Mouse (Mus musculus) hindlimb bud, embryonic 11.5 days (tissue): Measurements from ENCODE around the gene Nlgn1.

Source experiments
- DNase-seq: peaks from one replicate; pipeline ENCODE4 v3.0.0-alpha.2; 2012; ENCODE audit warnings: low read depth, low spot score; ENCODE audit errors: extremely low spot score

The Nlgn1 gene

DNA sequence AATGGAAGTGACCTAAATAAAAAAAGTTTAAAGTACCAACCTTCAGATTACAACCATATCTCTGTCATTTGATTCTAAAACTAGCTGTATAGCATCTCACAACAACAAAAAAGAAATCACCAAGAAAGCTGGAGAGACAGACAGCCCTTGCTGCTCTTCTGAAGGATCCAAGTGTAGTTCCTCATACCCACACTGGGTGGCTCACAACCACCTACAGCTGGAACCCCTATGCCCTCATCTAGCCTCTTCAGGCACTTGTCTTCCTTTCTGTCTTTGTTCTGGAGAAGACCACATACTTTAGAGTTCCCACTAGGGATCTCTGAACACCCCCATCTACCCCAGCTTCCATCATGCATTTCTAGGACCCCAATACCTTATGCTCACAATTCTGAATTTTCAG, 236.7 kb downstream of the Nlgn1 start:
- DNase-seq = no peak

DNA sequence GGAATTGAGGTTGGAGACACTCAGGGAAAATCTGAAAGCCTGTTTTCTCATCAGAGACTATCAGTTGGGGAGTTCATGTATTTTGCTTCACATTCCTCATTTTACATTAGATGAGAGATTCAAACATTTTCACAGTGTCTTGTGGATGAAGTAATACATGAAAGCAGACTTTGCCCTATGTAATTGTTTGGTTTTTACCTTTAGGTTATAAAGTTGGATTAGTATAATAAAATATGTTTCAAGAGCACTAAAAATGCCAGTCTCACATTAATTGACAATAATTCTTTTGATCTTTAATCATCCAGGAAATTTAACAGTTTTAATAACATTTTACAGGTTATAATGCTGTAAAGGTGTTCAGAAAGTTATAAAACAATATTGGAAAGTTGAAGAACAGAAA, 262.9 kb downstream of the Nlgn1 start:
- DNase-seq = no peak

- DNase-seq = no peak
Observed at GRCm38 (mm10) chr3:26050769-26051168, 281.5 kb downstream of the Nlgn1 start.

DNA sequence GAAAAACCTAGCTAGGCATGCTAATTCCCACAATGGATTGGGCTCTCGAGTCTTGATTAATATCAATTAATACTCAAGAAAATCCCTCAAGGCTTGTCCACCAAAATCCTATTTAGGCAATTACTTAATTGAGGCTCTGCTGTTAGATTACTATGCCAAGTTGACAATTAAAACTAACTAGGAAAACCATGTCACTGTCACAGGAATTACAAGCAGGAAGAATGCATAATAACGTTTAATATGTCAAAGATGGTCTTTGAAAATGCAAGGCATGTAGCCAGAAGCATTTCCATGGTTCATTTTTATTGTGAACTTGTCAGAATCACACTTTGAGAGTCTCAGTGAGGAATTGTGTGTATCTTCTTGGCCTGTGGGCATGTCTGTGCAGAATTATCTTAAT, 289.3 kb downstream of the Nlgn1 start:
- no peak for DNase-seq

GRCm38 (mm10) chr3:26039696-26040095, 292.6 kb downstream of the Nlgn1 start:
- no peak for DNase-seq

- no peak for DNase-seq
Observed at GRCm38 (mm10) chr3:26026025-26026424, 306.2 kb downstream of the Nlgn1 start.

DNA sequence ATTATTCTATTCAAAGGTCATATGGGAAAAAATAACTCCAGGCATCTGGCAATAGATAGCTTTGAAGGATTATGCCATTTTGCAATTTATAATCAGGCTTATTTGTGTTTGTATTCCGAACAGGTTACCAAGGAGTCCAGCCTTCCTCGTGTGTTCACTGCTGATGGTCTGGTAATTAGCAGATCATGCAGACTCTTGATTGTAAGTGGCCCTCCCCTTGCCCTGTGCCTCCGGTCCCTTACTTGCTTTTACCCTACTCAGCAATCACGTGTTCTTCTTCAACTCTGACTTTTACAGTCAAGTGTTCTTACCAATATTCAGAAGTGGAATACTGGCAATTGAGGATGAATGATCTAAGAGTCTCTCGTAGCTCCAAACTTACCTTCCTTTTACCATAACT, 309.0 kb downstream of the Nlgn1 start:
- DNase-seq = no peak

DNA sequence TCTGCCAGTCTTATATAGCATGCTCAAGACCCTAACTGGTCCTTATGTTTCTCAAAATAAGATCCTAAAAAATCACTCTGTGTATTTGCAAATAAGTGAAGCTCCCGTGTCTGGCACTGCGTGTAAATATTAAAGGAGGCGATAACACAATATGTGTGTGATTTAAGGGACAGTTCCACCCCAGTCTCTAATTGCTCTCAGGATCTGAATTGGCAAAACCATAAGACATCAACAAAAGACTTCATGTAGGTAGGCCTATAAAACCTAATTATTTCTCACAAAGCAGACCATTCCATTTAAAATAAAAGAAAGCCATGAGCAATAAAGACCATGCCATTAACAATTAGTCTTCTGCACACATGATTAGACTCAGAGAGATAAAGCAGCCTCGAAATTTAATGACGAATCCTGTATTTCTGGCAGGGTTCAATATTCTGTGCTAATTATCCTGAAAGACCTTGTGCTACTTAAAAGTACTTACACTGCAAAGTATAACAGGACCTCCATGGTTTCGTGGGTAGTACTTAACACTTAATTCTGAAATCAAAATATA, 310.6 kb downstream of the Nlgn1 start:
- no peak for DNase-seq

DNA sequence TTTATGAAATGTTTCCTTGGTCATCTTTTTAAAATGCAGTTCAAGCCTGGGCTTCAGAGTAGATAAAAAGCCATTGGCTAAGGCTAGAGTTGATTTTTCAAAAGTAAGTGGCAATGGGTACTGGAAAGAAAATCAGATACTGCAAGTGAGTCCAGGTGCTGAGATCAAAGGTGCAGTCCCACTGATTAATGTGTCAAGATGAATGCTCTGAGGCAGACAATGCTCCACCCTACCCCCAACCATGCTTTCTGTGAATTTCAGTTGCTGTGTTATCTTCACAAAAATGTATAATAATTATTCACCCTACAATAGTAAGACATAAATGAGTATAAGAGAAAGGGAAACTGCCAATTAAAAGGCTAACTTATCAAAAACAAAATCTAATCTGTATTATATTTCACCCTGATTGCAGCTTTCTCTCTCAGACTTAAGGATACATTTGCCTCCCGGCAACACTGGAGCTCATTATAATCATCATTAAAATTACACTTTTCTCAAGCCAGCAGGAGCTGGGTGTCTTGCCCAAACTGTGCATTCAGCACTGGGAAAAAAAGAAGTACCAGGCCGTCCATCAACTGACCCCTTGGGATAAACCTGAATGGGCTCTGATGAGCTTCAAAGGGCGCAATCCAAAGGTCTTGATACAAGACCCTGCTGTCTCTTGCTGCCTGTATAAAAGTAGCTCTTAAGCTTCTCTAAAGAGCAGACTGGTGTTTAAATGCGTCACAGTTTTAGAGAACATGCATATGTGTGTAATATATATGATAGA, 320.8 kb downstream of the Nlgn1 start:
- no peak for DNase-seq

GRCm38 (mm10) chr3:26002863-26003608, 329.2 kb downstream of the Nlgn1 start:
- no peak for DNase-seq

GRCm38 (mm10) chr3:26002367-26002766, 329.9 kb downstream of the Nlgn1 start:
- DNase-seq = no peak

DNA sequence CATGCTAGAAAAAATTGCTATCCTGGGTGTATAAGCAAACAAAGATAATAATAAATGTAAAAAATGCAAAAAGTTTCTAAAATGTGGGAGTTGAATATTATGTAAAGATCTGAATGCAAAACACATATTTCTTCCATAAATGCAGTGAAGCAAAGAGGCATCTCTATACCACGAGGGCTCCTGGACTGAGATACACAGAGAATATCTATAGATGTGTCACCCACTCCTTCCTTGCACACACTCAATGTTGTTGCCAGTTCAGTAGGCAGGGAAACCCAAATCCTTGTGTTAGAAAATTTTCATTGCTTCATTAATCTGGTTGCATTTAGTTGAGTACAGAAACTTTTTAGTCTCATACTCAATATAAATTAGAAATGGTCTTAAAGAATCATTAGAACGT, 364.7 kb downstream of the Nlgn1 start:
- no peak for DNase-seq

DNA sequence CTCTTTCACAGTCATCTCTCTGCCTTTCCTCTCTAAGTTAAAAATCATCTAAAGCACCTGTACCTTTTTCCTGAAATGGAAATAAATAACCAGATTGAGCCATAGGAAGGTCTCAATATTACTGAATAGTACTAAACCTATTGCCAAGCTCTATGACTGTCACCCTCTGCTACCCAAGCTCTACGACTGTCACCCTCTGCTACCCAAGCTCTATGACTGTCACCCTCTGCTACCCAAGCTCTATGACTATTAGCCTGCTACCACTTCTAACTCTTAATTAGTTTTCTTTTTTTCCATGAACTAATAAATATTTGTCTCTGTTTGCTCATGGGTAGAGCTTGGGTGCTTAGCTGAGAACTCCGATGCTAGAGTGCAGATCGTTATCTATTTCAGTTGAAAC, 368.0 kb downstream of the Nlgn1 start:
- no peak for DNase-seq

DNA sequence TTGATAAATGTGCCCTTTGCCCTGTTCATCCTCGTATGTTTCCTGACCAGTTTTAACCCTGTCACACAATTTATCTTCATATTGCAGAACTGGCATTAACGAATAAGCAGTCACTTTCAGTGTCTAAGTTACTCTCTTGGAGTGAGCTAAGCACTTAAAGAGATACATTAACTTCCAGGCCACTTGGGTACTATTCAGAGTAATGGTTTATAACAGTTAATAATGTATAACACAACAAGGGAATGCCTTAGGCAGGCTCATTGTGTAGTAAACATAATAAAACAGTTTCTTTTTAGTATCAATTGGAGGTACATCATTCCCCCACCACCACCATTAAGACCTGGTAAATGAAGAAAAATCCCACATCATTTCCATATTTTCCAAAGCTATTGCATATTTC, 368.7 kb downstream of the Nlgn1 start:
- no peak for DNase-seq

DNA sequence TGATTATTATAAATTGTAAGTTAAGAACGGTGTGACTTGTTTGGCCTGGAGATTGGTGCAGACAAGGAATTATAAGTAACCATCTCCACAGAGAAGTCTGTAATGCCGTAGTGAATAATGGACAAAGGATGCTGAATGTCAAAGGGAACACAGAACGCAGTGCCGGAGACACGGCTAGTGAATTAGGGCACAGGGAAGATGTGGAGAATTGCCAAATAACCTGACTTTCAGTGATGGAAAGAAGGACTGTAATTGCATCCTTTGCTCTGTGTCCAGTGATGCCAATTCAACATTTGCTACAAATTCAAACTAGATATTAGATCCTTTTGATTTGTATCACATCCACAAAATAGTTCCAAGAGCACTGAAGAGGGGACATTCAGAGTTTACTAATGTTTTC, 415.7 kb downstream of the Nlgn1 start:
- DNase-seq = no peak

- no peak for DNase-seq
Observed at GRCm38 (mm10) chr3:25914365-25915065, 417.7 kb downstream of the Nlgn1 start.

DNA sequence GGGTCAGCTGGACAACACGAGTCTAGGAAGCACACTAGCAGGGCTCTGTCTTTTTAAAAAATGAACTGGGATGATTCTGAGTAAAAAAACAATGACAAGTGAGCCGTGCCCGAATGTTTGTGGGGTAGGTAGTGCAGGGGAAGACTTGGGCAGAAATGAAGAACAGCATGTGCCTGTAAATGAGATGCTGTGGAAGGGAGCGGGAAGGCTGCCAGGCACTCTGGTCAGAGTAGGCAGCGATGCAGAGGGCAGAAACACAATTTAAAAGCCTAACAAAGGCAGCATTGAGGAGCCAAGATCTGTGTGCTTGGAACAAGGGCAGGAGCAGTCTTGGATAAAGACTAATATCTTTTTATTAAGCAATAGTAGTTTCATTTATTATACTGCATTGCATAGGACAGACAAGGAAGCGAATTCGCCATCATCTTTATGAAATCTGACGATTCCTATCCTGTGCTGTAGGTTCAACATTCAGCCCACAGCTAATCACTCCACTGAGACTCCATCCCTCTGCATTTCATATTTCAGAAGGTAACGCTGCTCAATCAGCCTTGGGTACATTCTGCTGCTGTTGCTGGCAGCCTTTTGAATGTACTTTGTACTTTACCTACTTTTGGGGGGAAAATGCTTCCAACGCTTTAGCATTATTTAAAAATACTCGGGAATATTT, 429.0 kb downstream of the Nlgn1 start:
- no peak for DNase-seq

DNA sequence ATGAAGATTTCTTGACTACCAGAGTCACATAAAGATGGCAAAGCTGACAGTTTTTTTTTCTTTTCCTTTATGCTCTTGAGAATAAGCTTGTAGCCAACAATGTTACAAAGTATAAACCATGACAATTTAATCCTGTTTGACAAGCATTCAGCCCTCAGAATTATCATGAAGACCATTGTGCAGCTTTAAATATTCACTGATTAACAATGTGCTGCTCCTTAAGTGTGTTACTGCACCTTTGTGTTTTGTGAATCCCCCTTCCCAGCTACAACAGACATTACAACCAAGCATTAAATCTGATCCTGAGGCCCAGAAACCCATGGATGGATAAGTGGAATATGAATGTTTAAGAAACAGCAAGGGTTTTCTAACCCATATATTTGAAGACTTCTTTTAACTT, 434.8 kb downstream of the Nlgn1 start:
- no peak for DNase-seq

DNA sequence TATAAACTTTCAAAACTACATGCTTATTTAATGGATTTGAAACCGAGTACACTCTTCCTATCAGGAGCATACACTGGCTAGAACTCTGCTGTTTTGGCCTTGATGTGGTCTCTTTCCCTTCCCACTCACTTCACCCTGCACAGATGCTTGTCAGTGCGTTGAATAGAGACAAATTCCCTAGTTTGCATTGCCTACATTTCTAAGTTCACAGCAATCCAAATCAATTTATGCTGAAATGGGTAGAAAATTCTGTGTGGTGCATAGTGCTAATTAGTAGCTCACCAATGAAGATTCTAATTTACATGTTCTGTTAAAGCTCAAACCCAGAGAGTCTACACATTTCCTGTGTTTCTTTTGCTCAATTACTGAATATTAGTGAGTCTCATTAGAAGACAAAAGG, 447.5 kb downstream of the Nlgn1 start:
- no peak for DNase-seq

DNA sequence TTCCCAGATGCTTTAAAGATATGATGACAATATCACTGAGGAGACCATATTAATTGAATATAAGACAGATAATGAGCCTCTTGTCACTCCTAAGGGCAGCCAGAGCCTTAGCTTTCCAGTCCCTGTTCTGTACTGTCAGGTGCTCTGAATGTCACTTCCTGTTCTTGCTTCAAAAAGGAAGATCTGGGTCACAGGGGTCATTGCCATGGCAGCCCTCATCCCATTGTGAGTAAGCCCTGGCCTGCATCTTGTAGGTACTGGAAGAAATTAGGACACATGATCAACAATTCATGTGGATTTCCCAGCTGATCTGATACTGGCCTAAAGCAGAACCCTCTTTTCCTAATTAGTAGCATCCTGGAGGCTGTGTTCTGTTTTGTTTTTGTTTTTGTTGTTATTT, 463.1 kb downstream of the Nlgn1 start:
- no peak for DNase-seq

DNA sequence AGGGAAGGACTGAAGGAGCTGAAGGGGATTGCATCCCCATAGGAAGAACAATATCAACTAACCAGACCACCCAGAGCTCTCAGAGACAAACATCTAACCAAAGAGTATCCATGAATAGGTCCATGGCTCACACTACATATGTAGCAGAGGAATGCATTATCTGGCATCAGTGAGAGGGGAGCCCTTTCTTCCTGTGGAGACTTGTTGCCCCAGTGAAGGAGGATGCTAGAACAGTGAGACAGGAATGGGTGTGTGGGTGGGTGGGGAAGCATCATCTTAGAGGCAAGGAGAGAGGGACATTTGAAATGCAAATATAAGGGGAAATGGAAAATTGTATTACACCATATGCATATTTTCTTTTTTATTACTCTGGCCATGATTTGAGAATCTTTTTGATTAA, 473.9 kb downstream of the Nlgn1 start:
- DNase-seq = no peak
